Mouse (Mus musculus) cerebellum, adult 2 months (tissue): ENCODE data around the gene Stau1.

Experiments used
- CTCF ChIP-seq: fragments of 200-500 bp; IDR thresholded peaks from 2 replicates; pipeline ENCODE4 v1.5.1; 2011; ENCODE audit warnings: low read depth, mild to moderate bottlenecking, control low read depth, low read length, moderate library complexity, borderline replicate concordance; ENCODE audit not compliant: insufficient read depth
- POLR2A ChIP-seq: fragments of 200-500 bp; IDR thresholded peaks from 2 replicates; pipeline ENCODE4 v1.6.1; 2011; ENCODE audit warnings: low read length, control low read depth, borderline replicate concordance; ENCODE audit not compliant: insufficient read depth

DNA sequence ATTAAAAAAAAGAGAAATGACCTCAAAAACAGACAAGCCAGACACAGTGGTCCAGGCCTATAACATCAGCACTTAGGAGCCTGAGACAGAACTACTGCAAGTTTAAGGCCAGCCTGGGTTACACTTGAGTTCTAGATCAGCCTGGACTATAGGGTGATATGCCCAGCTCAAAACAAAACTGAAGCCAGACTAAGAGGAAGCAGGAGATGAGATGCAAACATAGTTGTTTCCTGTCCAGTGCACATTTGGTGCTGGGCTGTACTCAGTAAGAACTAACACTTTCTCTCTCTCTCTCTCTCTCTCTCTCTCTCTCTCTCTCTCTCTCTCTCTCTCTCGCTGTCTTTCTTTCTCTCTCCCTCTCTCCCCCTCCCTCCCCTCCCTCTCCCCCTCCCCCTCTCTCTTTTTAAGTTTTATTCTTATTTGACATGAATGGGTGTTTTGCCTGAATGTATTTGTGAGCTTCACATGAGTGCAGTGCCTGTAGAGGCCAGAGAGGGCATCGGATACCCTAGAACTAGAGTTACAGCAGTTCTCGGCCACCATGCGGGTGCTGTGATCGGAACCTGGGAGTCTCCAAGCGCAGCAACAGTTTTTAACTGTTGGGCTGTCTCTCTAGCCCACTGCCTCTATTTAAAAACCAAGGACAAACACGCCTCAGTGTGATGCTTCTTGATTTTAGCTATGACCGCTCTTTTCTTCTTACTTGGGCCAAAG lies 95.2 kb downstream of the Stau1 start:
- TF ChIP-seq CTCF (no peak), POLR2A (no peak)
